Mouse (Mus musculus) forebrain, embryonic 13.5 days (tissue): ENCODE results near the gene Gm21992. TPM values are rescaled to one million over a fixed set of nuclear protein-coding genes. Genes with fewer than 3 reads are reported as not detected.

Experiments used
- ATAC-seq: fragments of 200-750 bp; cut with Nextera tagmentation; 2 replicates; pipeline ENCODE4 v1.8.0; 2017
- H3K27ac ChIP-seq: fragments of 300-500 bp; sonication (generic); 2 replicates; pipeline ENCODE4 v1.5.1; 2015; ENCODE audit warnings: inconsistent platforms, mild to moderate bottlenecking, moderate library complexity
- H3K27me3 ChIP-seq: fragments of 300-500 bp; sonication (generic); 2 replicates; pipeline ENCODE4 v1.6.1; 2015; ENCODE audit warnings: mild to moderate bottlenecking, inconsistent platforms
- H3K36me3 ChIP-seq: fragments of 300-500 bp; sonication (generic); 2 replicates; pipeline ENCODE4 v1.6.1; 2015; ENCODE audit warnings: mild to moderate bottlenecking, inconsistent platforms; ENCODE audit not compliant: poor library complexity, severe bottlenecking
- H3K4me1 ChIP-seq: fragments of 300-500 bp; sonication (generic); 2 replicates; pipeline ENCODE4 v1.6.1; 2015; ENCODE audit warnings: inconsistent platforms
- H3K4me2 ChIP-seq: fragments of 300-500 bp; sonication (generic); 2 replicates; pipeline ENCODE4 v1.6.1; 2015; ENCODE audit warnings: inconsistent platforms, mild to moderate bottlenecking, moderate library complexity
- H3K4me3 ChIP-seq: fragments of 300-500 bp; sonication (generic); 2 replicates; pipeline ENCODE4 v1.5.1; 2015; ENCODE audit warnings: mild to moderate bottlenecking, inconsistent platforms
- H3K9ac ChIP-seq: fragments of 300-500 bp; sonication (generic); 2 replicates; pipeline ENCODE4 v1.6.1; 2015; ENCODE audit warnings: mild to moderate bottlenecking, inconsistent platforms
- H3K9me3 ChIP-seq: fragments of 300-500 bp; sonication (generic); replicated peaks from 2 replicates; pipeline ENCODE4 v1.6.1; 2016; ENCODE audit warnings: inconsistent platforms
- WGBS: fragments of 180-500 bp; shearing (Covaris S2); methylation state at CpG from one replicate; pipeline ENCODE4 v1.1.7; 2015; 5-methylcytosine and 5-hydroxymethylcytosine counted together
- polyA plus RNA-seq: library from polyadenylated mRNA; unstranded; fragments of >200 nt; fragmentation: Nextera tagmentation; extraction: Ambion mirVana; gene quantifications from 2 replicates; pipeline ENCODE4 v1.2.1, GENCODE M21; 2015

Gm21992 gene
- polyA plus RNA-seq, 1 experiment from 2014 or later, result 43.0 TPM

GRCm38 (mm10) chr19:4745057-4745456 is 66.4 kb downstream of the Gm21992 start:
- no peak overlapping the region for H3K27ac ChIP-seq
- no peak for ATAC-seq
- H3K27me3 ChIP-seq, result no peaks in the 10 kb centered on the region
- no peak overlapping the region for H3K9ac ChIP-seq
- no peaks in the 10 kb centered on the region for H3K4me1 ChIP-seq
- H3K4me3 ChIP-seq, result no peak overlapping the region
- 70% methylated on average over 9 of the region's 9 CpGs for WGBS
- H3K36me3 ChIP-seq, result peaks cover 89% of the 10 kb centered on the region
- no peak overlapping the region for H3K4me2 ChIP-seq
- H3K9me3 ChIP-seq, result no peaks in the 10 kb centered on the region

GRCm38 (mm10) chr19:4744026-4744425 is 67.4 kb downstream of the Gm21992 start:
- H3K9ac ChIP-seq, result peak overlapping the region; percentile 21; the same call in 1 of the 2 replicates

GRCm38 (mm10) chr19:4743524-4743923 is 67.9 kb downstream of the Gm21992 start:
- WGBS, result 38% methylated on average over 5 of the region's 5 CpGs
- no peak for ATAC-seq

More at GRCm38 (mm10) chr19:4744026-4744425, 67.4 kb downstream of the Gm21992 start:
- Histone ChIP-seq H3K36me3 (peaks cover 89% of the 10 kb centered on the region), H3K27ac (no peak overlapping the region), H3K4me3 (no peak overlapping the region), H3K4me2 (no peak overlapping the region), H3K4me1 (no peaks in the 10 kb centered on the region), H3K9me3 (no peaks in the 10 kb centered on the region), H3K27me3 (no peaks in the 10 kb centered on the region)
- ATAC-seq, result no peak
- 84% methylated on average over 14 of the region's 14 CpGs for WGBS

GRCm38 (mm10) chr19:4742229-4742628 is 69.2 kb downstream of the Gm21992 start:
- H3K4me1 ChIP-seq, result no peaks in the 10 kb centered on the region
- no peaks in the 10 kb centered on the region for H3K27me3 ChIP-seq
- 93% methylated on average over 6 of the region's 6 CpGs for WGBS
- H3K9ac ChIP-seq, result no peak overlapping the region
- H3K36me3 ChIP-seq, result peaks cover 87% of the 10 kb centered on the region
- ATAC-seq, result no peak
- no peak overlapping the region for H3K4me3 ChIP-seq
- no peaks in the 10 kb centered on the region for H3K9me3 ChIP-seq
- H3K27ac ChIP-seq, result no peak overlapping the region
- H3K4me2 ChIP-seq, result no peak overlapping the region

More at GRCm38 (mm10) chr19:4743524-4743923, 67.9 kb downstream of the Gm21992 start:
- Histone ChIP-seq H3K9me3 (no peaks in the 10 kb centered on the region), H3K4me2 (no peak overlapping the region), H3K27ac (no peak overlapping the region), H3K36me3 (peaks cover 87% of the 10 kb centered on the region), H3K4me3 (no peak overlapping the region), H3K9ac (no peak overlapping the region), H3K4me1 (no peaks in the 10 kb centered on the region), H3K27me3 (no peaks in the 10 kb centered on the region)

DNA sequence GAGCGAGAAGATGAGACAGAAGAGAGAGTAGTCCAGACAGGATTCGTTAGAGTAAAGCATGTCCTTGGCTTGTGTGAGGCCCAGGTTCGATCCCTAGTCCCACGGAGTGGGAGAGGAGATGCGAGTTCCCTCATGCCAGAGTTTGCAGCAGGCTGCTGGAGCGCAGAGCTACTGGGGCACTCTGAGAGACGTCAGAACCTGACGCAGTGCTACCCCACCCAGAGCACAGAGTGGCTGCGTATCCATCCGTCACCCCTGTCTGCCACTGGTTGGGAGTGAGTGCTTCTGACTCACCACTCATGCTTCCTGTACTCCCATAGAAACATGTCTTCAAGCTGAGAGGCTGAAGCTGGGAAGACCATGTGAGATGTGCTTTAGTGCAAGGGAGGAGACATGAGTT is 69.9 kb downstream of the Gm21992 start:
- no peak overlapping the region for H3K4me2 ChIP-seq
- H3K27me3 ChIP-seq, result no peaks in the 10 kb centered on the region
- H3K4me3 ChIP-seq, result no peak overlapping the region
- peaks cover 87% of the 10 kb centered on the region for H3K36me3 ChIP-seq
- no peak for ATAC-seq
- no peaks in the 10 kb centered on the region for H3K9me3 ChIP-seq
- no peaks in the 10 kb centered on the region for H3K4me1 ChIP-seq
- no peak overlapping the region for H3K9ac ChIP-seq
- H3K27ac ChIP-seq, result no peak overlapping the region
- WGBS, result 86% methylated on average over 10 of the region's 10 CpGs

DNA sequence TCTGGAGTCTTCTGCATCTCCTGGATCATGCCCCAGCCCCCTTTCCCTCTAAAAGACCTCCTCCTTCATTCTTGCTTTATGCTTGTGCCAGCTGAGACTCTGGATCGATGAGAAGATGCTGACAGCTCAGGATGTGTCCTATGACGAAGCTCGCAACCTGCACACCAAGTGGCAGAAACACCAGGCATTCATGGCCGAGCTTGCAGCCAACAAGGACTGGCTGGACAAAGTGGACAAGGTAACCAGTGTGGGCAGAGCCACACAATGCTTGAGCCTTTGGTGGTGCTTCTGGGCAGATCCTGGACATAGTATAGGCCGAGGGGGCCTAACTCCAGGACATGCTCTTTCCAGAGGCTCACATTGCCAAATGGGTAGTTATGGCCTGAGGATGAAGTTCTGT is 71.7 kb downstream of the Gm21992 start:
- H3K4me3 ChIP-seq, result no peak overlapping the region
- H3K9ac ChIP-seq, result no peak overlapping the region
- no peaks in the 10 kb centered on the region for H3K9me3 ChIP-seq
- H3K36me3 ChIP-seq, result peaks cover 83% of the 10 kb centered on the region
- no peaks in the 10 kb centered on the region for H3K4me1 ChIP-seq
- 94% methylated on average over 5 of the region's 5 CpGs for WGBS
- H3K27me3 ChIP-seq, result no peaks in the 10 kb centered on the region
- no peak overlapping the region for H3K4me2 ChIP-seq
- ATAC-seq, result no peak
- H3K27ac ChIP-seq, result no peak overlapping the region

DNA sequence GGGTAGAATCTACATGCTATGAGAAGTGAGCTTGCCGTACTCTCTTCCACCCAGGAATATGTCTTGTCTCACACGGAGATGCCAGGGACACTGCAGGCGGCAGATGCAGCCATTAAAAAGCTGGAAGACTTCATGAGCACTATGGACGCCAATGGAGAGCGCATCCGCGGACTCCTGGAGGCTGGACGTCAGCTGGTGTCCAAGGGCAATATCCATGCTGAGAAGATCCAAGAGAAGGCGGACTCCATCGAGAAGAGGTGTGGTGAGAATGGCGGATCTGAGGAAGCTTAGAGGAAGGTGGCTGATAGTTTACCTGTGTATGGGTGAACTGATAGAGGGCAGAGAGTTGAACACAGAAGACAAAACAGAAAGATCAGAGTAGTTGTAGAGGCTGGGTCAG is 72.4 kb downstream of the Gm21992 start:
- no peak for ATAC-seq
- Histone ChIP-seq H3K27ac (no peak overlapping the region), H3K27me3 (no peaks in the 10 kb centered on the region), H3K9ac (no peak overlapping the region), H3K4me1 (no peaks in the 10 kb centered on the region), H3K4me2 (no peak overlapping the region), H3K4me3 (no peak overlapping the region), H3K9me3 (no peaks in the 10 kb centered on the region), H3K36me3 (peaks cover 83% of the 10 kb centered on the region)
- 94% methylated on average over 11 of the region's 11 CpGs for WGBS

GRCm38 (mm10) chr19:4737866-4738265 is 73.5 kb downstream of the Gm21992 start:
- H3K4me2 ChIP-seq, result no peak overlapping the region
- ATAC-seq, result no peak
- no peaks in the 10 kb centered on the region for H3K4me1 ChIP-seq
- WGBS, result 89% methylated on average over 13 of the region's 13 CpGs
- no peak overlapping the region for H3K27ac ChIP-seq
- no peak overlapping the region for H3K9ac ChIP-seq
- no peaks in the 10 kb centered on the region for H3K9me3 ChIP-seq
- H3K27me3 ChIP-seq, result no peaks in the 10 kb centered on the region
- H3K4me3 ChIP-seq, result no peak overlapping the region
- H3K36me3 ChIP-seq, result peaks cover 91% of the 10 kb centered on the region

- WGBS, result 93% methylated on average over 3 of the region's 3 CpGs
- Histone ChIP-seq H3K4me3 (no peak overlapping the region), H3K4me2 (no peak overlapping the region), H3K9me3 (no peaks in the 10 kb centered on the region), H3K27ac (no peak overlapping the region), H3K36me3 (peaks cover 88% of the 10 kb centered on the region), H3K27me3 (no peaks in the 10 kb centered on the region), H3K9ac (no peak overlapping the region), H3K4me1 (no peaks in the 10 kb centered on the region)
- ATAC-seq, result no peak
These were observed 78.4 kb downstream of the Gm21992 start for GRCm38 (mm10) chr19:4733052-4733451.

DNA sequence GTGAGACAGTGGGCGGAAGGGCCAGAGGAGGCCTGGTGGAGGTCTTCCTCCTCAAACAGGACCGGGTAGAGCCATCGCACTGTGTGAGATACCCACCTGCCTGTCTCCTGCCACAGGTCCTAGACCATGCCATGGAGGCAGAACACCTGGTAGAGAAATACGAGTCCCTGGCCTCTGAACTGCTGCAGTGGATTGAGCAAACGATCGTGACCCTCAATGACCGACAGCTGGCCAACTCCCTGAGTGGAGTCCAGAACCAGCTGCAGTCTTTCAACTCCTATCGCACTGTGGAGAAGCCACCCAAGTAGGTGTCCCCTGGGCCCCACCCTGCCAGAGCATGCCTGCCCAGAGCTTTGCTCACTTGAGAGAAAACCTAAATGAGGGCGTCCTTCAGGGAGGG is 82.2 kb downstream of the Gm21992 start:
- H3K9me3 ChIP-seq, result no peaks in the 10 kb centered on the region
- no peaks in the 10 kb centered on the region for H3K27me3 ChIP-seq
- ATAC-seq, result no peak
- H3K4me1 ChIP-seq, result no peaks in the 10 kb centered on the region
- no peak overlapping the region for H3K4me3 ChIP-seq
- 95% methylated on average over 9 of the region's 9 CpGs for WGBS
- H3K36me3 ChIP-seq, result peaks cover 90% of the 10 kb centered on the region
- no peak overlapping the region for H3K9ac ChIP-seq
- no peak overlapping the region for H3K4me2 ChIP-seq
- H3K27ac ChIP-seq, result no peak overlapping the region

DNA sequence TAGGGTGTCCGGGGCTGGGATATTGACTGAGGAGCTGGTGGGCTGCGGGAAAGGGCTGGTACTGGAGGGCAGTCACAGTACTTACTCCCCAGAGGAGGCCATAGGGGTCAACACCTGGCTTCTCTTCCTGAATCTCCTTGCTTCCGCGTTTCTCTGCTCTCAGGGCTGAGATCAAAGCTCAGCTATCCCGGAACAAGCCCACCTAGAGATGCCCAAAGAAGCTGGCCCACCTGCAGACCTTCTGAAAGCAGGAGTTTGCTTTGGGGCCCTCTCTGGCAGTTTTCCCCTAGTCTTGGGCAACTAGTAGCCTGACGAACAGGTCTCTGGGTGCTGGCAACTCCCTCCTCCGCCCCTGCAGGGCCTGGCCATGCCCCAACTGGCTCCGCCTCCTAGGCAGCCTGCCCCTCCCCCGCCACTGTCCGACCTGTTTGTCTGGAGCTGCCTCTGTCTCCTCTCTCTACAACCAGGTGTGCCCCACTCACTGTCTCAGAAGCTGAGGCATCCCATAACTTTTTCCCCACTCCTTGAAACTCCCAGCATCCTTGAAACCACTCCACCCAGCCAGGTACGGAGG is 90.7 kb downstream of the Gm21992 start:
- peaks cover 53% of the 10 kb centered on the region for H3K36me3 ChIP-seq
- H3K27ac ChIP-seq, result no peak overlapping the region
- H3K4me2 ChIP-seq, result no peak overlapping the region
- no peaks in the 10 kb centered on the region for H3K27me3 ChIP-seq
- no peak overlapping the region for H3K4me3 ChIP-seq
- WGBS, result 28% methylated on average over 11 of the region's 11 CpGs
- ATAC-seq, result no peak
- H3K9me3 ChIP-seq, result no peaks in the 10 kb centered on the region
- H3K4me1 ChIP-seq, result peaks cover 12% of the 10 kb centered on the region; the same call in 1 of the 2 replicates
- no peak overlapping the region for H3K9ac ChIP-seq

GRCm38 (mm10) chr19:4720112-4720511 is 91.3 kb downstream of the Gm21992 start:
- ATAC-seq, result no peak
- no peak overlapping the region for H3K4me3 ChIP-seq
- 84% methylated on average over 15 of the region's 15 CpGs for WGBS
- H3K4me2 ChIP-seq, result no peak overlapping the region
- H3K9me3 ChIP-seq, result no peaks in the 10 kb centered on the region
- peaks cover 12% of the 10 kb centered on the region; the same call in 1 of the 2 replicates for H3K4me1 ChIP-seq
- no peaks in the 10 kb centered on the region for H3K27me3 ChIP-seq
- no peak overlapping the region for H3K9ac ChIP-seq
- H3K27ac ChIP-seq, result no peak overlapping the region
- H3K36me3 ChIP-seq, result peaks cover 47% of the 10 kb centered on the region

- ATAC-seq, result no peak
- H3K4me2 ChIP-seq, result no peak overlapping the region
- H3K36me3 ChIP-seq, result peaks cover 41% of the 10 kb centered on the region
- WGBS, result 19% methylated on average over 5 of the region's 5 CpGs
- H3K9ac ChIP-seq, result no peak overlapping the region
- H3K9me3 ChIP-seq, result no peaks in the 10 kb centered on the region
- no peak overlapping the region for H3K4me3 ChIP-seq
- H3K27ac ChIP-seq, result no peak overlapping the region
- no peaks in the 10 kb centered on the region for H3K27me3 ChIP-seq
- peaks cover 15% of the 10 kb centered on the region for H3K4me1 ChIP-seq
These were observed 92.1 kb downstream of the Gm21992 start for GRCm38 (mm10) chr19:4719351-4719764.
